Mouse (Mus musculus): ENCODE data around the gene Mau2. TPM values are rescaled to one million over a fixed set of nuclear protein-coding genes. Genes with fewer than 3 reads are reported as not detected.
"Not testable (repeated sequence)": the region's sequence is repeated elsewhere in the genome, so short reads cannot be mapped to it uniquely, and the experiment has no call there.

Mau2 gene
- 10 to 100 TPM; 39.3 to 40.3 TPM for total RNA-seq (2021)
- long read RNA-seq, experiment 1, full-length matches to known transcripts: 20 of 29 reads
- long read RNA-seq, experiment 1, partial matches to known transcripts: 0 of 29 reads
- long read RNA-seq, experiment 1, other reads (novel, unspliced or antisense): 9 of 29 reads
- long read RNA-seq, experiment 2, full-length matches to known transcripts: 19 of 27 reads
- long read RNA-seq, experiment 2, partial matches to known transcripts: 2 of 27 reads
- long read RNA-seq, experiment 2, other reads (novel, unspliced or antisense): 6 of 27 reads

- intact Hi-C loops (cut with DNase I): no loop called here
- peak; percentile 96 to 98 for DNase-seq
Measured at GRCm38 (mm10) chr8:70042583-70043455, at the start of gene Mau2, which contains the start of gene Sugp1. Mau2 (minus strand) TSS chr8:70042734. Sugp1 (plus strand) TSS chr8:70042813.

- intact Hi-C loops (cut with DNase I): loop anchor here (5.0 kb wide), 1 partner anchor 78 kb away; no protein-coding TSS in a partner anchor
- no peak for DNase-seq
Measured at GRCm38 (mm10) chr8:70089296-70089960, 46.9 kb upstream of the Mau2 start.

- intact Hi-C loops (cut with DNase I): loop anchor here (1.0 to 5.0 kb wide), 2 partner anchors 79 to 135 kb away; no protein-coding TSS in a partner anchor
- peak; percentile 34 to 55 for DNase-seq
Measured at GRCm38 (mm10) chr8:70087836-70088650, 45.5 kb upstream of the Mau2 start.

GRCm38 (mm10) chr8:70087237-70087636 is 44.7 kb upstream of the Mau2 start:
- DNase-seq: no peak
- intact Hi-C loops (cut with DNase I): loop anchor here (5.0 kb wide), 1 partner anchor 80 kb away; no protein-coding TSS in a partner anchor

GRCm38 (mm10) chr8:70086151-70086550 is 43.6 kb upstream of the Mau2 start:
- DNase-seq: no peak
- intact Hi-C loops (cut with DNase I): loop anchor here (5.0 kb wide), 1 partner anchor 81 kb away; no protein-coding TSS in a partner anchor

- intact Hi-C loops (cut with DNase I): loop anchor here (5.0 kb wide), 1 partner anchor 83 kb away; no protein-coding TSS in a partner anchor
- no peak for DNase-seq
Measured at GRCm38 (mm10) chr8:70084191-70085065, 41.9 kb upstream of the Mau2 start.

- intact Hi-C loops (cut with DNase I): no loop called here
- peak; percentile 40 to 45 for DNase-seq
Measured at GRCm38 (mm10) chr8:70083285-70083684, 40.8 kb upstream of the Mau2 start, which contains the start of gene Hapln4. Hapln4 (plus strand) TSS chr8:70083457.

- intact Hi-C loops (cut with DNase I): no loop called here
- no peak for DNase-seq
Measured at GRCm38 (mm10) chr8:70081976-70082375, 39.4 kb upstream of the Mau2 start.

- intact Hi-C loops (cut with DNase I): no loop called here
- DNase-seq: no peak
Measured at GRCm38 (mm10) chr8:70073682-70074081, 31.1 kb upstream of the Mau2 start.

- intact Hi-C loops (cut with DNase I): no loop called here
- no peak for DNase-seq
Measured at GRCm38 (mm10) chr8:70073120-70073519, 30.6 kb upstream of the Mau2 start.

GRCm38 (mm10) chr8:70072441-70073069 is 30.0 kb upstream of the Mau2 start, which contains the start of gene Tm6sf2:
Tm6sf2 (plus strand) TSS chr8:70072924.
- intact Hi-C loops (cut with DNase I): no loop called here
- peak; percentile 59 to 68 for DNase-seq

- intact Hi-C loops (cut with DNase I): no loop called here
- DNase-seq: peak in 1 of 2 experiments; percentile 7
Measured at GRCm38 (mm10) chr8:70071836-70072440, 29.4 kb upstream of the Mau2 start.

GRCm38 (mm10) chr8:70057721-70058120 is 15.2 kb upstream of the Mau2 start:
- intact Hi-C loops (cut with DNase I): no loop called here
- DNase-seq: no peak

GRCm38 (mm10) chr8:70050434-70050833 is 7.9 kb upstream of the Mau2 start:
- intact Hi-C loops (cut with DNase I); DNase-seq: not testable (repeated sequence)

GRCm38 (mm10) chr8:70049662-70050061 is 7.1 kb upstream of the Mau2 start:
- no peak for DNase-seq
- intact Hi-C loops (cut with DNase I): no loop called here

- intact Hi-C loops (cut with DNase I): no loop called here
- DNase-seq: no peak
Measured at GRCm38 (mm10) chr8:70043996-70044395, 1.5 kb upstream of the Mau2 start.

GRCm38 (mm10) chr8:70041885-70042546 is 518 bp downstream of the Mau2 start:
- DNase-seq: peak in 1 of 2 experiments; percentile 41
- intact Hi-C loops (cut with DNase I): no loop called here

Measured in heart, postnatal 14 days (tissue).